Mouse (Mus musculus): ENCODE data around the gene Fam174b. TPM values are rescaled to one million over a fixed set of nuclear protein-coding genes. Genes with fewer than 3 reads are reported as not detected.

Gene Fam174b
- polyA plus RNA-seq, 1 experiment from 2014 or later = 45.5 TPM

GRCm38 (mm10) chr7:73787513-73787912, 47.4 kb downstream of the Fam174b start:
- H3K4me3 ChIP-seq (ENCODE audit: control insufficient read depth in 1 of 2, insufficient read depth in 1 of 2, low read depth in 1 of 2, low read length in 2 of 2) = no peak overlapping the region
- 73% methylated on average over 8 of the region's 8 CpGs for WGBS
- H3K9me3 ChIP-seq (ENCODE audit: control insufficient read depth, low read length) = no peaks in the 10 kb centered on the region
- ATAC-seq (ENCODE audit: insufficient number of reproducible peaks, insufficient read depth, low FRiP score, low read depth) = no peak
- H3K27ac ChIP-seq (replicated peaks in 1 of 2; ENCODE audit: control insufficient read depth in 1 of 2, insufficient read depth in 1 of 2, low read depth in 2 of 2, low read length in 2 of 2) = no peak overlapping the region
- no peak overlapping the region for H3K4me2 ChIP-seq (ENCODE audit: low read length)
- no peaks in the 10 kb centered on the region for H3K27me3 ChIP-seq (ENCODE audit: control insufficient read depth, insufficient read depth, low read length)
- no peaks in the 10 kb centered on the region for H3K36me3 ChIP-seq (ENCODE audit: control insufficient read depth, insufficient read depth, low read length)
- peaks cover 3 to 6% of the 10 kb centered on the region in 2 experiments; a peak in 2 of 4 replicates for H3K4me1 ChIP-seq (ENCODE audit: control insufficient read depth in 2 of 2, insufficient read depth in 2 of 2, low read length in 2 of 2)
- no peak overlapping the region for H3K9ac ChIP-seq (ENCODE audit: low read length)

GRCm38 (mm10) chr7:73791096-73791495, 51.0 kb downstream of the Fam174b start:
- 53% methylated on average over 8 of the region's 8 CpGs for WGBS
- H3K36me3 ChIP-seq (ENCODE audit: control insufficient read depth, insufficient read depth, low read length) = no peaks in the 10 kb centered on the region
- H3K4me2 ChIP-seq (ENCODE audit: low read length) = no peak overlapping the region
- no peak overlapping the region for H3K27ac ChIP-seq (replicated peaks in 1 of 2; ENCODE audit: control insufficient read depth in 1 of 2, insufficient read depth in 1 of 2, low read depth in 2 of 2, low read length in 2 of 2)
- H3K9ac ChIP-seq (ENCODE audit: low read length) = no peak overlapping the region
- H3K4me3 ChIP-seq (ENCODE audit: control insufficient read depth in 1 of 2, insufficient read depth in 1 of 2, low read depth in 1 of 2, low read length in 2 of 2) = no peak overlapping the region
- no peak for ATAC-seq (ENCODE audit: insufficient number of reproducible peaks, insufficient read depth, low FRiP score, low read depth)
- H3K9me3 ChIP-seq (ENCODE audit: control insufficient read depth, low read length) = no peaks in the 10 kb centered on the region
- 0 out of 2 replicates have a peak, but pooled peaks cover 3% of the 10 kb centered on the region for H3K27me3 ChIP-seq (ENCODE audit: control insufficient read depth, insufficient read depth, low read length)
- peaks cover 3 to 6% of the 10 kb centered on the region in 2 experiments; a peak in 2 of 4 replicates for H3K4me1 ChIP-seq (ENCODE audit: control insufficient read depth in 2 of 2, insufficient read depth in 2 of 2, low read length in 2 of 2)

GRCm38 (mm10) chr7:73792155-73792554, 52.1 kb downstream of the Fam174b start:
- H3K9me3 ChIP-seq (ENCODE audit: control insufficient read depth, low read length) = no peaks in the 10 kb centered on the region
- 69% methylated on average over 4 of the region's 4 CpGs for WGBS
- no peak overlapping the region for H3K27ac ChIP-seq (replicated peaks in 1 of 2; ENCODE audit: control insufficient read depth in 1 of 2, insufficient read depth in 1 of 2, low read depth in 2 of 2, low read length in 2 of 2)
- H3K36me3 ChIP-seq (ENCODE audit: control insufficient read depth, insufficient read depth, low read length) = no peaks in the 10 kb centered on the region
- no peak overlapping the region for H3K9ac ChIP-seq (ENCODE audit: low read length)
- 0 out of 2 replicates have a peak, but pooled peaks cover 3% of the 10 kb centered on the region for H3K27me3 ChIP-seq (ENCODE audit: control insufficient read depth, insufficient read depth, low read length)
- H3K4me3 ChIP-seq (ENCODE audit: control insufficient read depth in 1 of 2, insufficient read depth in 1 of 2, low read depth in 1 of 2, low read length in 2 of 2) = no peak overlapping the region
- peaks cover 3 to 6% of the 10 kb centered on the region in 2 experiments; a peak in 2 of 4 replicates for H3K4me1 ChIP-seq (ENCODE audit: control insufficient read depth in 2 of 2, insufficient read depth in 2 of 2, low read length in 2 of 2)
- H3K4me2 ChIP-seq (ENCODE audit: low read length) = no peak overlapping the region
- ATAC-seq (ENCODE audit: insufficient number of reproducible peaks, insufficient read depth, low FRiP score, low read depth) = no peak

- Histone ChIP-seq H3K9me3 (ENCODE audit: control insufficient read depth, low read length) (no peaks in the 10 kb centered on the region), H3K4me1 (ENCODE audit: control insufficient read depth in 2 of 2, insufficient read depth in 2 of 2, low read length in 2 of 2) (peaks cover 0 to 3% of the 10 kb centered on the region in 2 experiments; a peak in 1 of 4 replicates), H3K27me3 (ENCODE audit: control insufficient read depth, insufficient read depth, low read length) (0 out of 2 replicates have a peak, but pooled peaks cover 3% of the 10 kb centered on the region), H3K36me3 (ENCODE audit: control insufficient read depth, insufficient read depth, low read length) (no peaks in the 10 kb centered on the region), H3K27ac (replicated peaks in 1 of 2; ENCODE audit: control insufficient read depth in 1 of 2, insufficient read depth in 1 of 2, low read depth in 2 of 2, low read length in 2 of 2) (no peak overlapping the region), H3K4me3 (ENCODE audit: control insufficient read depth in 1 of 2, insufficient read depth in 1 of 2, low read depth in 1 of 2, low read length in 2 of 2) (no peak overlapping the region), H3K4me2 (ENCODE audit: low read length) (no peak overlapping the region), H3K9ac (ENCODE audit: low read length) (no peak overlapping the region)
- ATAC-seq (ENCODE audit: insufficient number of reproducible peaks, insufficient read depth, low FRiP score, low read depth) = no peak
- 77% methylated on average over 3 of the region's 3 CpGs for WGBS
Observed at GRCm38 (mm10) chr7:73792641-73793040, 52.5 kb downstream of the Fam174b start.

GRCm38 (mm10) chr7:73809261-73809660, 69.2 kb downstream of the Fam174b start:
- no peak overlapping the region for H3K4me2 ChIP-seq (ENCODE audit: low read length)
- no peak overlapping the region for H3K9ac ChIP-seq (ENCODE audit: low read length)
- H3K36me3 ChIP-seq (ENCODE audit: control insufficient read depth, insufficient read depth, low read length) = no peaks in the 10 kb centered on the region
- no peak for ATAC-seq (ENCODE audit: insufficient number of reproducible peaks, insufficient read depth, low FRiP score, low read depth)
- H3K9me3 ChIP-seq (ENCODE audit: control insufficient read depth, low read length) = no peaks in the 10 kb centered on the region
- H3K27me3 ChIP-seq (ENCODE audit: control insufficient read depth, insufficient read depth, low read length) = no peaks in the 10 kb centered on the region
- no peak overlapping the region for H3K27ac ChIP-seq (replicated peaks in 1 of 2; ENCODE audit: control insufficient read depth in 1 of 2, insufficient read depth in 1 of 2, low read depth in 2 of 2, low read length in 2 of 2)
- no peak overlapping the region for H3K4me3 ChIP-seq (ENCODE audit: control insufficient read depth in 1 of 2, insufficient read depth in 1 of 2, low read depth in 1 of 2, low read length in 2 of 2)
- no peaks in the 10 kb centered on the region for H3K4me1 ChIP-seq (ENCODE audit: control insufficient read depth in 2 of 2, insufficient read depth in 2 of 2, low read length in 2 of 2)
- 44% methylated on average over 2 of the region's 2 CpGs for WGBS

- H3K9me3 ChIP-seq (ENCODE audit: control insufficient read depth, low read length) = no peaks in the 10 kb centered on the region
- ATAC-seq (ENCODE audit: insufficient number of reproducible peaks, insufficient read depth, low FRiP score, low read depth) = no peak
- no peaks in the 10 kb centered on the region for H3K27me3 ChIP-seq (ENCODE audit: control insufficient read depth, insufficient read depth, low read length)
- 61% methylated on average over 7 of the region's 7 CpGs for WGBS
- no peak overlapping the region for H3K4me2 ChIP-seq (ENCODE audit: low read length)
- no peaks in the 10 kb centered on the region for H3K36me3 ChIP-seq (ENCODE audit: control insufficient read depth, insufficient read depth, low read length)
- H3K4me1 ChIP-seq (ENCODE audit: control insufficient read depth in 2 of 2, insufficient read depth in 2 of 2, low read length in 2 of 2) = no peaks in the 10 kb centered on the region
- no peak overlapping the region for H3K9ac ChIP-seq (ENCODE audit: low read length)
- H3K27ac ChIP-seq (replicated peaks in 1 of 2; ENCODE audit: control insufficient read depth in 1 of 2, insufficient read depth in 1 of 2, low read depth in 2 of 2, low read length in 2 of 2) = no peak overlapping the region
- H3K4me3 ChIP-seq (ENCODE audit: control insufficient read depth in 1 of 2, insufficient read depth in 1 of 2, low read depth in 1 of 2, low read length in 2 of 2) = no peak overlapping the region
Observed at GRCm38 (mm10) chr7:73811439-73811838, 71.3 kb downstream of the Fam174b start.

GRCm38 (mm10) chr7:73812176-73812575, 72.1 kb downstream of the Fam174b start:
- Histone ChIP-seq H3K9me3 (ENCODE audit: control insufficient read depth, low read length) (no peaks in the 10 kb centered on the region), H3K4me2 (ENCODE audit: low read length) (no peak overlapping the region), H3K27me3 (ENCODE audit: control insufficient read depth, insufficient read depth, low read length) (no peaks in the 10 kb centered on the region), H3K4me3 (ENCODE audit: control insufficient read depth in 1 of 2, insufficient read depth in 1 of 2, low read depth in 1 of 2, low read length in 2 of 2) (no peak overlapping the region), H3K36me3 (ENCODE audit: control insufficient read depth, insufficient read depth, low read length) (no peaks in the 10 kb centered on the region), H3K27ac (replicated peaks in 1 of 2; ENCODE audit: control insufficient read depth in 1 of 2, insufficient read depth in 1 of 2, low read depth in 2 of 2, low read length in 2 of 2) (no peak overlapping the region), H3K9ac (ENCODE audit: low read length) (no peak overlapping the region), H3K4me1 (ENCODE audit: control insufficient read depth in 2 of 2, insufficient read depth in 2 of 2, low read length in 2 of 2) (no peaks in the 10 kb centered on the region)
- ATAC-seq (ENCODE audit: insufficient number of reproducible peaks, insufficient read depth, low FRiP score, low read depth) = no peak
- 65% methylated on average over 6 of the region's 6 CpGs for WGBS

- Histone ChIP-seq H3K9ac (ENCODE audit: low read length) (no peak overlapping the region), H3K4me3 (ENCODE audit: control insufficient read depth in 1 of 2, insufficient read depth in 1 of 2, low read depth in 1 of 2, low read length in 2 of 2) (no peak overlapping the region), H3K27me3 (ENCODE audit: control insufficient read depth, insufficient read depth, low read length) (no peaks in the 10 kb centered on the region), H3K27ac (replicated peaks in 1 of 2; ENCODE audit: control insufficient read depth in 1 of 2, insufficient read depth in 1 of 2, low read depth in 2 of 2, low read length in 2 of 2) (no peak overlapping the region), H3K36me3 (ENCODE audit: control insufficient read depth, insufficient read depth, low read length) (no peaks in the 10 kb centered on the region), H3K9me3 (ENCODE audit: control insufficient read depth, low read length) (no peaks in the 10 kb centered on the region), H3K4me2 (ENCODE audit: low read length) (no peak overlapping the region), H3K4me1 (ENCODE audit: control insufficient read depth in 2 of 2, insufficient read depth in 2 of 2, low read length in 2 of 2) (no peaks in the 10 kb centered on the region)
- no peak for ATAC-seq (ENCODE audit: insufficient number of reproducible peaks, insufficient read depth, low FRiP score, low read depth)
- WGBS = 75% methylated on average over 4 of the region's 4 CpGs
Observed at GRCm38 (mm10) chr7:73813887-73814286, 73.8 kb downstream of the Fam174b start.
